Mouse (Mus musculus): ENCODE results near the gene Pilra.

Gene Pilra

GRCm38 (mm10) chr5:137777267-137777845, 58.7 kb downstream of the Pilra start:
- no peak for DNase-seq

GRCm38 (mm10) chr5:137776408-137776918, 59.6 kb downstream of the Pilra start:
- no peak for DNase-seq

DNA sequence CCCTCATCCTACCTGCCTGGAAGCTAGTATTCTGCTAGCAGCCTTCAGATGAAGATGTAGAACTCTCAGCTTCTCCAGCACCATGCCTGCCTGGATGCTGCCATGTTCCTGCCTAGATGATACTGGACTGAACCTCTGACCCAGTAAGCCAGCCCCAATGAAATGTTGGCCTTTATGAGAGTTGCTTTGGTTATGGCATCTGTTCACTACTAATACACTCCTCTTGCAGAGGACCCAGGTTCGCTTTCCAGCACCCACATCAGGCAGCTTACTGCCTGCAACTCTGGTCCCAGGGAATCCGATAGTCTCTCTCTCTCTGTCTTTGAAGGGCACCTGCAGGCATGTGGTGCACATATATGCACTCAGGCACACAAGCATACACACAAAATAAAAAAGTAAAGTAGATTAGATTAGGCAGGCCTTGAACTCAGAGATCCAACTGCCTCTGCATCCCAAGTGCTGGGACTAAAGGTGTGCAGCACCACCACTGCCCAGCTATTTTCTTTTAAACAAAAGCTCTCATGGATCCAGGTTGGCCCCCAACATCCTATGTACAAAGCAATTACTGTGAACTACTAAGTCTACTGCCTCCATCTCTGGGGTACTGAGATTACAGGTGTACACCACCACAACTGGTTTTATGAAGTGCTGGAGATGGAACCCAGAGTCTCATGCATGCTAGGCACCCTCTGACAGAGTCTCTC, 60.3 kb downstream of the Pilra start:
- DNase-seq = no peak

- DNase-seq = no peak
These were observed 63.3 kb downstream of the Pilra start for GRCm38 (mm10) chr5:137772755-137773154.
